Mouse (Mus musculus) thymus, postnatal 10 days (tissue): ENCODE measurements around the gene Masp1.

Experiments
- DNase-seq, 2 experiments: peaks; one replicate each; pipeline ENCODE4 v3.0.0; 2021; ENCODE audit warnings: low spot score in 2 of 2

Gene Masp1

GRCm38 (mm10) chr16:23520235-23520871 is at the start of gene Masp1, which contains the start of gene Rtp4:
Masp1 (minus strand) TSS chr16:23520815.
Rtp4 (plus strand) TSS chr16:23520291.
- DNase-seq, result no peak

- no peak for DNase-seq
Observed at GRCm38 (mm10) chr16:23568369-23568958, 47.8 kb upstream of the Masp1 start.

GRCm38 (mm10) chr16:23557669-23558068 is 37.1 kb upstream of the Masp1 start:
- no peak for DNase-seq

GRCm38 (mm10) chr16:23557195-23557594 is 36.6 kb upstream of the Masp1 start:
- no peak for DNase-seq

- no peak for DNase-seq
Observed at GRCm38 (mm10) chr16:23554673-23555072, 34.1 kb upstream of the Masp1 start.

- no peak for DNase-seq
Observed at GRCm38 (mm10) chr16:23550981-23551582, 30.5 kb upstream of the Masp1 start.

GRCm38 (mm10) chr16:23550346-23550980 is 29.8 kb upstream of the Masp1 start:
- peak; percentile 11 to 62 for DNase-seq

- peak in 1 of 2 experiments; percentile 13 for DNase-seq
Observed at GRCm38 (mm10) chr16:23547783-23548182, 27.2 kb upstream of the Masp1 start.

- DNase-seq, result no peak
Observed at GRCm38 (mm10) chr16:23544361-23544760, 23.7 kb upstream of the Masp1 start.

GRCm38 (mm10) chr16:23542866-23543265 is 22.3 kb upstream of the Masp1 start:
- DNase-seq, result no peak

GRCm38 (mm10) chr16:23541046-23541445 is 20.4 kb upstream of the Masp1 start:
- DNase-seq, result no peak

GRCm38 (mm10) chr16:23533707-23534106 is 13.1 kb upstream of the Masp1 start:
- no peak for DNase-seq

- DNase-seq, result no peak
Observed at GRCm38 (mm10) chr16:23529186-23529585, 8.6 kb upstream of the Masp1 start.

- DNase-seq, result no peak
Observed at GRCm38 (mm10) chr16:23522081-23522480, 1.5 kb upstream of the Masp1 start.

GRCm38 (mm10) chr16:23521092-23521491 is 477 bp upstream of the Masp1 start:
- no peak for DNase-seq

GRCm38 (mm10) chr16:23519771-23520170 is 844 bp downstream of the Masp1 start:
- no peak for DNase-seq

- no peak for DNase-seq
Observed at GRCm38 (mm10) chr16:23518567-23519369, 1.8 kb downstream of the Masp1 start.

- no peak for DNase-seq
Observed at GRCm38 (mm10) chr16:23517754-23518566, 2.7 kb downstream of the Masp1 start.

GRCm38 (mm10) chr16:23517230-23517629 is 3.4 kb downstream of the Masp1 start:
- no peak for DNase-seq

GRCm38 (mm10) chr16:23516606-23517005 is 4.0 kb downstream of the Masp1 start:
- no peak for DNase-seq

- DNase-seq, result no peak
Observed at GRCm38 (mm10) chr16:23515766-23516165, 4.8 kb downstream of the Masp1 start.
